Mouse (Mus musculus) 416B (cell line): Measurements from ENCODE around the gene Casc3.

Experiments
- DNase-seq: peaks from one replicate; pipeline ENCODE4 v3.0.0; 2011; ENCODE audit warnings: low read depth

The Casc3 gene

DNA sequence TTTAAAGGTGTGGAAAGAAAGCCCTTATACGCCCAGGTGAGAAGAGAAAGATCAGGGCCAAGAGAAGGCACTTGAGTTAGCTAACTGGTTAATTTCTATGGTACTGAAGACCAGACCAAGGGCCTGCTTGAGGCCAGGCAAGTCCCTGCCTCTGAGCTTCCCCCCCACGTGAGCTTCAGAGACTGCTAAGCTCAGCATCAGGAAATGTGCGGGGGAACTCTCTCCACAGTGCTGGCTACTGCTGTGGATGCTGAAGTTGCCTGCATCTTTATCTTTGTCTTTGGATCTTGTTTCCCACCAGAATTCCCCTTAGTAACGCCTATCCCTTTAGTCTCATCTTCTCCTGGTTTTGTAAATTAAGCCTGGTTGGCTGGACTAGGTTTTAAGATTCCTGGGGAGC lies 66.7 kb downstream of the Casc3 start:
- no peak for DNase-seq

DNA sequence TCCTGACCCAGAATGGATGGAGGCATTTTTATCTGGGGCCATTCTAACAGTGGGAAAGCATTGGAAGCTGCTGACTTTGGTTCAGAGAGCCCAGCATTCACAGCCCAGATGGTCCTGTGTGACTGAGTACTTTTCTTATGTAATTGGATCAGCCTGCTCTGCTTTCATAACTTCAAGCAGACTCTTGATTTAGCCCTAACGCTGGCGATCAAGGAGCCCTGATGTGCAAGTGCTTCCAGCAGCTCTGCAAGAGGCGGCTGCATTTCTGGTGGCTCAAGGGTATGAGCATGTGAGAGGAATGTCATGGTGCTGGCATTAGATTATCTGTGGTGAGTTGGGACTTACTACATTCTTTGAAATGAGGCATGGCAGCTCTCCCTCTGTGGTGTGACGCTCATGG lies 67.3 kb downstream of the Casc3 start:
- DNase-seq, result no peak

DNA sequence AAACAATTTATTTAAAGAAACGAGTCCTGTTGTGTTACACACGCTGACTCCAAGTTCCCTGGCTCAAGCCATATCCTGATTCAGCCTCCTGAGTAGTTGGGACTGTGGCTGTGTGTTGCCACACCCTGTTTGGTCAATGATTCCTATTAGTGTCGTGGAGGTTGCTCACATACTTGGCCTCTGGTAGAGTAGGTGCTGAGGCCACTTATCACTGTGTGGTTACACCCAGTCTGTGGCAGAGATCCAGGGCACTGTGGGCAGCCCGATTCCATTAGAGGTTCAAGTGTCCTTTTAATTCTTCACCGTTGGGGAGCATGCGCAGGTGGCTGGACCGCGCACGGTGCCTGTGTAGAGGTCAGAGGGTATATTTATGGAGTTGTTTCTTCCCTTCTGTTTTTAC lies 69.2 kb downstream of the Casc3 start:
- peak; percentile 62 for DNase-seq

GRCm38 (mm10) chr11:98877001-98877400 lies 72.3 kb downstream of the Casc3 start:
- DNase-seq, result no peak
